Mouse (Mus musculus): ENCODE measurements around the gene Nfix.

Nfix gene

DNA sequence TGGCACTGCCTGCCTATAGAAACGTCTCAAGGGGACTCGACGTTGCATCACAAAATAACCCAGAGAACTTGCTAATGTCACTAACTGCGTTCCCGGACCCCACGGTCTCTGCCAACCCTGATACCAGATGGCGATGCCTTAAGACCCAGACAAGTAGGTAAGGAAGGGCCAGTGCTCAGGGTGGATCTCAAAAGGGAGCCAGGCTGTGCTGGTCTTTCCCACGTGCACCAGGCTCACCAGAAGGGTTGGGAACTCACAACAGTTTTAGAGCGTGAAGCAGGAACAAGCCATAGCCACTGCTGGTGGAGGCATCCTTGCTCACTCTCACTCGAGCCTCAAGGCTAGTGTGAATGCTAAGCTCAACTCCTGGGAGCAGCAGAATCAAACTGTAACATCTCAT lies 32.9 kb downstream of the Nfix start:
- no peak for DNase-seq (ENCODE audit: low read depth, low spot score)

DNA sequence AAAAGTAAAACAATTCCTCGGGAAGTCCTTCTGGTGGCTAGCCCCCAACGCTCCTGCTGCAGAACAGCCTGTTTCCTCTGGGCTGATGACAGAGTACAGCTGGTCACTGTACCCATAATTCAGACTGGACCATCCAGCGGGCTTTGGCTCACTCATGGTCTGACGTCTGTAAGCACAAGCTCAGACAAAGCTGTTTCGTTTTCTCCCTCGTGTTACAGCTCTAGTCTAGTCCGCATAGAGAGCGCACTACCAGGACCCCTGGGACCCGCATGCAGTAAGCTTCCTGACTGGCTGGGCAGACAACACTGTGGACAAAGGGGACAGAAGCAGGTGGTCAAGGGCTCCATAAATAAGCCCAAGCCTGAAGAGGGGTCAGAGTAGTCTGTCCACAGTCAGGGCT lies 33.7 kb downstream of the Nfix start:
- DNase-seq (ENCODE audit: low read depth, low spot score): no peak

DNA sequence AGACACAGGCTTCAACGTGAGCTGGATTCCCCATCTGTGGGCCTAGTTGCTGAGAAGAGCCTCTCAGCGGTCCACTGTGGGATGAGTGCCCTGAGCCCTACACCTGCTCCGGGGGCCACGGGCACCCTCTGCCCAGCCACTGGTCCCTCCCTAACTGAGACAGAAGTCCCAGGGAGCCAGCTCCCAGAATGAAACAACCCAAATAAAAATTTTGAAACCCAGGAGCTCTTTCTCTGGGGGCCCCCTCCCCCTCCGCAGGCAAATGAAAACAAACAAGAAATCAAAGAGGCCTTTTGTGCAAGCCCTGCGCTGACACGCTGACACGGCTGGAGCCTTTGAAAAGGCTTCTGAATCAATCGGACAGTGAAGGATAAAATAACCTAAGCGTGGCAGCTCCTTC lies 34.5 kb downstream of the Nfix start:
- no peak for DNase-seq (ENCODE audit: low read depth, low spot score)

DNA sequence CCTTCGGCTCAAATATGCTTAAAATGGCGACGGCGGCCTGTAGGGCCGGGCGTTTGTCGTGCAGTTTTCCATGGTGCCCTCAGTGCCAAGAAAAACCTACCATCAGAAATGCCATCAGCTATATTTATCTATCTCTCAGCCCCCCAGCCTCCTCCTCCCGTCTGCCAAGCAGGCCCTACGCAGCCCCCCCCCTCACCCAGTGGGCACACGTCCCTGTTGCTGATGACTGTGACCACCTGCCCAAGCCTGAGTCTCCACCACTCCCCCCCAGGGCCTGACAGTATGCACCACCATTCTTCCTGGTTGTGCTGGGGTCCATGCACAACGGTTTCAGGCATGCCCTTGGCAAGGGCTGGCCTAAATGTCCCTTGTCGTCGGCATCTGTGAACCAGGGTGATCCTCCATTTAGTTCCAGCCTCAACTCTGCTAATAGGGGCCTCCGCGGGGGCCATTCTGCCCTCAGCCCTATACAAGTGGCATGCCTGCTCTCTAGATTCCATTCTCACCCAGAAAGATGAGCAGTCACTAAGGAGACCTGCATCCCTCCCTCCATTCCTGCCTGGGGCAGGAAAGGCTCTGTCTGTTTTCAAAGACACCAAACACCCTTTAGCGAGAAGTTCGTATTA lies 35.2 kb downstream of the Nfix start:
- DNase-seq (ENCODE audit: low read depth, low spot score): no peak

DNA sequence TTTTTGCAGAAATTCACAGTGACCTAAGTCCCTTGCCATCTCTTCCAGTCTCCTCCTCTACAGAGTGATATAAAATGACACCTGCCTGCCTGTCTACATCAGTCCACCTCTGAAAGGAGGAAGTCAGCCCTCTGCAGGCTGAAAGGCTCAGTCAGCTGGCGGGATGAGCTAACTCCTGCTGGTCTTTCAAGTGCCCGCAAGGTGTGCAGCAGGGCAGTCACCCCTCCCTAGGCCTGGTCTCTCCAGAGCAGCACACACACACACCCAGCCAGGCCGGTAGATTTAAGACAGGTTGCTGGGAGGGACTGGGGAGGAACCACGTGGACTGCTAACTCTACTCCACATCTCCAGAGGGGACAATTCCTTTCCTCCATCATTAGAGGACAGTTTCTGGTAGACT lies 36.0 kb downstream of the Nfix start:
- no peak for DNase-seq (ENCODE audit: low read depth, low spot score)

DNA sequence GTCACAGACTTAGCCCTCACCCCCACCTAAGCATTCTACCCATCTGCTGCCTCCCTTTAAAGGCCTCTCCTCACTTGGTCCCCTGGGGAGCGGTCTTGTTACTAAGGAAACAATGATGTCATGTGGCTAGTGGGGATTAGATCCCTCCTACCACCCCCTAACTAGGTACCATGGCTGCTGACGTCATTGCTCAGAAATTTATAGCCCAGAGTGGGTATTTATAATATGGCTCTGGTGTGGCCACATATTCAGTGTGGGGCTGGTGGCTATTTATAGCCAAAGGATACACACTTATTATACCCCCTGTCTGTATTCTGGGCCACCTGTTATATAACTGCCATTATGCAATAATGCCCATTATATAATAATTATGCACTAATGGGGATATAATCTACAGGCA lies 39.2 kb downstream of the Nfix start:
- no peak for DNase-seq (ENCODE audit: low read depth, low spot score)

DNA sequence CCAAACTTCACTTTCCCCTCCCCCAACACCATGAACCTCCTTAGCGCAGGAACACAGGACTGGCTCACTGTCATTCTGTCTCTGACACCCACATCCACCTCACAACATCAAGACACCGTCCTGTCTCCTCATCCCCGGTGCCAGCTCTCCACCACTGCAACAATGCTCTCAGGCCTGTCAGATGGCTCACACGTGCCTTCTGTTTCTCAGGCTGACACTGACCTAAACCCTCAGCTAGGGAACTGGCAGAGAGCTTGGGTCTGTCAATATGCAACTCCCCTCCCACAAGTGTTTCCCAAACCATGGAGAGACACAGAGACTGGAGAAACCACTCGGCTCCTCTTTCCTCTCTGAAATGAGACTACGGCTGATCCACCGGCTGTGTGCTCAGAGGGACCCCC lies 39.7 kb downstream of the Nfix start:
- no peak for DNase-seq (ENCODE audit: low read depth, low spot score)

DNA sequence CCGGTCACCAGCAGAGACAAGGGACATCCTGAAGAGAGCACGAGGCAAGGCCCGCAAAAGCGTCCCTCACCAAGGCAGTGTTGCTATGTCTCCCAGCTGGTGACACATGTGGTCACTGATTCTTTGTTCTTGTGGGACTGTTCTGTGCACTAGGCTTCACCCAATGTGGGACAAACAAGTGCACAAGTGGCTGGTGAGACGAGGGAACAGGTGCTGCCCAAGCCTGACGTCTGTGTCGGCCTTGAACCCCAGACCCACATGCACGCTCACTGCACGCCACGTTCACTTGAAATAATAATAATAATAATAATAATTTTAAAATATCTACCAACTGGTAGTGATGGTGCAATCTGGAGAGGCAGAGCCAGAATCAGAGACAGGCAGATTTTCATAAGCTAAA lies 40.4 kb downstream of the Nfix start:
- DNase-seq (ENCODE audit: low read depth, low spot score): no peak

DNA sequence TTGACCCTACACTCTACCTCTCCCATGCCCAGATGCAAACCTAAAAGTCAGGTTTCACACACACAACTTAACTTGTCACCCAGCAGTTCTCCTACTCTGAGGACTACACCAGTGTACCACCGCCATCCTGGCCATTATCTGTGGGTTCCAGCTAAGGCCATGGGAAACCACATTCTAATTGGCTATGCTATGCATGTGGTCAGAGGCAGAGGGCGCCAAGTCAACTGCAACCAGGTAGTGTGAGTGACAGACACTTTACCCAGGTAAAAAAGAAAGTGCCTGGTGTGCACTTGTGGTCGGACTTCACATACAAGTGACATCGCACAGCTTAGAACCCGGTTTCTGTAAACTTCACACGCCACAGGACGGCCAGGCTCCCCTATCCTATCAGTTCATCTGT lies 41.0 kb downstream of the Nfix start:
- DNase-seq (ENCODE audit: low read depth, low spot score): no peak

DNA sequence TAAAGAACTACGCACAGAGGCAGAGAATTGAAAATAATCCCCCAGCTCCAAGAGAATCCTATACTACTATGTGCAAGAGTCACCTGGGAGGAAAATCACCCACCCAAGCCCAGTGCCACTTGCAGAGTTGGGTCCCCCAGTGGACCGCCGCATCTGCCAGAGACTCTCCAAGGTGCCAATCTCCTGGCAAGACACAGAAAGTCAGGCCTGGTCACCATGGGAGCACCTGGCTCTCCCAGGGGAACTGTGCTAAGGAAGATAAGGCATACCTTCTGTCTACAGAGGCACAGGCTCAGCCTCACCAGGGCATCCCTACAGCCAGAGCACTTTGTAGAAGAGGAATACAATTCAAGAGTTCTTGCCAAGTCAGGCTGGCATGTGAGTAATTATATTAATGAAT lies 41.8 kb downstream of the Nfix start:
- no peak for DNase-seq (ENCODE audit: low read depth, low spot score)

DNA sequence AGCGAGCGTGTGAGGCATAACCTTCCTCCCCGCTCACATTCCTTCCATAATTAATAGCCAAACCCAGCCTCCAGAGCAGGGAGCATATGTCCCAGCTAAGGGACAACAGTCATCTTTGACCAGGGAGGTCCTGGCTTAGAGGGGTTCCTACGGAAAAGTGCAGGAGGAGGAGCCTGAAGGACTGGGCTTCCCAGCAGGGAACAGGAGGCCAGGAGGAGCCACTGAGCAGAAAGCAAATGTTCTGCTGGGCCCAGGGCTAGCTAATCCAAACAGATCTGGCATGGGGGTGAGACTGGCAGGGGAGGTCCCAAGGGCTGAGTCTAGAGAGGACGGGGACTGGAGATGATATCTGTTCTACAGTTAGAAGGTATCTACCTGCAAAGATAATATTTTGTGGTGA lies 42.6 kb downstream of the Nfix start:
- DNase-seq (ENCODE audit: low read depth, low spot score): no peak

DNA sequence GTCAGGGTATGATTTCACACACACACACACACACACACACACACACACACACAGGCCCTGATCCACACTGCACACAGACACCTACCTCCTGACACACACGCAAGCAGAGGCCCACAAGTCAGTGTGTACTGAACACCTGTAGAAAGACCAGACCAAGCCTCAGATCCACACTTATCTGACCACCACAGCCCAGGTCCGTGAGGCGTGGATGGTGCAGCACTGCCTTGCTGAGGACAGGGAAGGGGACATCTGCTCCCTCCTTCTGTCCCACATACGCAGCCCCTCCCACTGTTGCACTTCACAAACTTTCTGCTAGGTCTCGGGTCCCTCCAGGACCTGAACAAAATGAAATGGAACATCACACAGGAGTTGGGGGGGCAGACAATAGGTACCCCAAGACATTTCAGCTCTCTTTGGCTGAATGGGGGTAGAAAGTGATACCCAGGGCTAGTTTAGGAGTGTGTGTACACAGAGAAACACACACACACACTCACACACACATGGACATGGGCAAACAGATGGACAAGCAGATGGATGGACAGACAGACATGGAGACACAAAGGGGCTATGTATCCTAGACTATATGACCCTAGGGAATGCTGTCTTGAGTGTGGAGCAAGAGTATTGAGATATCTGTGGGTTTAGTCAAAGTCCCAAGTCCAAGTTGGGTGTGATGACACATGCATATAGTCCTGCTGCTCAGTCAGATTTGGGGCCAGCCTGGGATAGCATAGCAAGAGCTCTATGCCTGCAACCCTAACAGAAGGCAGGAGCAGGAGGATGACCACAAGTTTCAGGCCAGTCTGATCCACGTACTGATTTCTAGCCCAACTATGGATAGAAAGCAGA lies 47.2 kb downstream of the Nfix start:
- DNase-seq (ENCODE audit: low read depth, low spot score): no peak

DNA sequence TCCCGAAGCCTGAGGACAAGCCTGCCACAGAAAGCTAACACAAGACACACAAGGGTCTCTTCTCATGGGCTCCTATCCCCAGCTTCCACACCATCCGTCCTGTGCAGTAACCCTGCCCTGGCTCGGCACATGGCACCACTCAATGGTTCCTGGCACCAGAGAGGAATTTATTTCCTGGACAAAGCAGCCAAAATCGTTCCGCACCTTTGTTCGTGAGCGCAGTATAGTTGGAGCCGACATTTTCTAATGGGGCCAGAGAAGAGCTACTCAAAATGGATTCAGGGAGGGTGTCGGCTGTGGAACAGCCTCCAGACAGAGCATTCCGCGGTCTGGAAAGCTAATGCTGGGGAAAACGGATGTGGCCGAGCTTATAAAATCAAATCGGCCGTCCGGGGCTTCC lies 50.6 kb downstream of the Nfix start:
- no peak for DNase-seq (ENCODE audit: low read depth, low spot score)

DNA sequence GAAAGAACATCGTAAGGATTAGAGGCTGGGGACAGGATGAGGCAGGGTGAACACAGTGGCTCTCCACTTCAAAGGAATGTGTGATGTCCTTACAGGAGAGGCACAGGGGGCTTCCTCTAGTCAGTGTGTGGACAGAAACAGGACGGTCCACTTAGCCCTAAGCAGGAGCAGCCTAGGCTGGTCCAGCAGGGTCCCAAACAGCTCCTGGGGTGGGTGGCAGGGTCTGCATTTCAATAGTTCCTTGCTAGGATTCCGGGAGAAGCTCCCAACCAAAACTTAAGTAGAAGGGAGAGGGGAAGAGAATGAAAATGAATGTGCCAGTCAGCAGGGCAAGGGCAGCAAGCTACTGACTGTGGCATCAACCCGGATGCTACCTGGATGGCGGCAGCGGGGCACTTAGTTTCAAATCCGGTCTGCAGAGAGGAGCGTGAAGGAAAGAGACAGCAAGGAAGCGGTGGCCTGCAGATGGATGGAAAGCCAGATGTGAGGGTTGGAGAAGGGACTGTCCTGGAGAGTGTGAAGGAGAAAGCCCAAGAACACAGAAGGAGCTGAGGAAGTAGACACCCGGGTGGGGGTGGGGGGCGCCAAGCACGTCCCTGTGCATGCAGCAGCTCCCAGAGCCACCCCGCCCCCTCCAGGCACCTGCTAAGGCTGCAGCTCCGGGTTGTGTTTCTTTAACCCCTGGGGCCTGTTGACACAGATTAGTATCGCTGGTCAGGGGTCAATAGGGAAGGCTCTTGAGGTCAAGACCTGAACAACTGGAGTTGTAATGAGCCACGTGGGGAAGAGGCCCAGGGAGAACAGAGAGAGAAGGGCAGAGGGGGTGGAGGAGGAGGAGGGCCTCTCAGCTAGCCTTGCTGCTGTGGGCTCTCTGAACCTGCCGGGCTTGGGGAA lies 54.9 kb downstream of the Nfix start:
- no peak for DNase-seq (ENCODE audit: low read depth, low spot score)

DNA sequence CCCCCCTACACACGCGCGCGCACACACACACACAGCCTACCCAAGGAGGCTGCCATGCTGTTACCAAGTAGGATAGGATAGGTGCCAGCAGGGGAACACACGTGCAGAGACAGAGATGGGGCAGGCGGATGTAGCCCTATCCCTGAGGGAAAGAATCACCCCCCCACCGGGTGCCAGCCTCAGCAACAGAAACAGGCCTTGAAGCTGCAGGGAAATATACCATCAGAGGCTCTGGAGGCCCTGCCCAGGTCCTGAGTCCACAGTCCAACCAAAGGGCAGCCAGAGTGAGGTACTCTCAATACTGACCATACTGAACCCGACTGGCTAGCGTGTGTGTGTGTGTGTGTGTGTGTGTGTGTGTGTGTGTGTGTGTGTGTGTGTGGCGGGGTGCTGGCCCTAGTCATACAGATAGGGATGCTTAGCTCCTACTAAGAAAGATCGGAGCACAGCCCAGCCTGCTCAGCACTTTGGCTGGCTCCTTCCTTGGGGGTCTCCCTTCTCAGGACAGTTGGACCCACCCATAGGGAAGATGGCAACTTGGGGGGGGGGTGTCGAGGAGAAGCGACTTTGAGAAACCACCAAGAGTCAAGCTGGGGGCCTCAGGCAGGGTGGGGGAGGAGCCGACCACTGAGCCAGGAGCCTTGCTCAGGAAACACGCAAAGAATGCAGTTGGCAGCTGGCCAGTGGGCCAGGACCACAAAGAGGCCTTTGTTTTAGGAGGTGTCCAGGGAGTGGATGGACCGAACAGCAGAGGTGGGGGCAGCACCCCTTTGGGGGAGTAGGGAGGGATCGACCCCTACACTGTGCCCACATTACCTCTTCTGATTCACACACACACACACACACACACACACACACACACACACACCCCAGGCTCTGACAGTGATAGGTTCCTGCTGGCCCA lies 56.4 kb downstream of the Nfix start:
- no peak for DNase-seq (ENCODE audit: low read depth, low spot score)

DNA sequence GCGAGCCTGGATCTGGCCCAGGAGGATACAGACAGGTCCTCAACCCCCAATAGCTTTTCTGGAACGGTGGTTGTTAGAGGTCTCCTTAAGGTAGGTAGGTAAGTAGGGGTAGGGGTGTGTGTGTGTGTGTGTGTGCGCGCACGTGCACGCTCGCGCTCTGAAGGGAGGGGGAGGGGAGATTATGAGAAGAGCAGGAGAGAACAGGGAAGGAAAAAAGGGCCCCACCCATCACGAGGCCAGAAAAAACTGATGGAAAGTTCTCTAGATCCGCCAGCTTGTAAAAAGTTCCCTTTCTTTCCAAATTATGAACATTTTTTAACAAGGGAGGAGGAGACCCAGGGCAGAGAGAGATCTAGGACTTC lies 57.1 kb downstream of the Nfix start:
- DNase-seq (ENCODE audit: low read depth, low spot score): no peak

DNA sequence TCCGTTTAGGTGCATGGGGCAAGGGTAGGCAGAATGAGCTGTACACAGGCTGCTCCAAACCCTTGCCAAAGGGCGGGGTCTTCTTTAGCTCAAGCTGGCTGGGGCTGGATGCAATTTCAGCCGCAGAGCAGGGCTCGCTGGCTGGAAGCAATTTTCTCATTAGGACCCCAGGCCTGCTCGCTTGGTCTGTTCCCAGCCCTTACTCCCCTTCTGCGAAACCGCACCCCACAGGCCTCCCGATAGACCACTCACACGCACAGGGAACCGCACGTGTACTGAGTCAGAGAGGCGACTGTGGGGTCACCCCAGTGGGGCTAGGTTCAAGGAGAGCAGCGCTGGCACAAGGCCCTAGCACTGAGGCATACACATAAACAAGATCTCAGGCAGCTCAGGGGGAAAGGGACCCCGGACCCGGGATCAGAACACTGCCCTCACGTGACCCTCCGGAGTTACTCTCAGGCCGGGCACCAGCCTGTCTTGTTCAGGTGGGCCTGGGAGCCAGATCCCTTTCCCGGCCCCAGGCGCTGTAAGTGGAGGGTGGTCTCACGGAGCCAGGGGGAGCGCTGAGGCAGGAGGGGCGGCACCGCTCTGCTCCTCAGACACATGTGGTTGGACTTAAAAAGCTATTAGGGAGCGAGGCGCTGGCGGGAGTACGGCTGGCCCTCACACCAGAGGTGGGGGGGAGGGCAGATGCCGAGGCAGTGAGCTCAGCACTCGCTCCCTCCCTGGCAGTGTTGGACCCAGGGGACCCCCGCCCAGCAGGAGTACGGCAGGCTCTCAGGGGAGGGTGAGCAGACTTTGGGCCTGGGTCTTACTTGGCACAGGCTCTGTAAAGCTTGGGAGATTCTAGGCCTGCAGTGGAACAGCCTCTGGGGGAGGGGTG lies 57.7 kb downstream of the Nfix start:
- DNase-seq (ENCODE audit: low read depth, low spot score): no peak

DNA sequence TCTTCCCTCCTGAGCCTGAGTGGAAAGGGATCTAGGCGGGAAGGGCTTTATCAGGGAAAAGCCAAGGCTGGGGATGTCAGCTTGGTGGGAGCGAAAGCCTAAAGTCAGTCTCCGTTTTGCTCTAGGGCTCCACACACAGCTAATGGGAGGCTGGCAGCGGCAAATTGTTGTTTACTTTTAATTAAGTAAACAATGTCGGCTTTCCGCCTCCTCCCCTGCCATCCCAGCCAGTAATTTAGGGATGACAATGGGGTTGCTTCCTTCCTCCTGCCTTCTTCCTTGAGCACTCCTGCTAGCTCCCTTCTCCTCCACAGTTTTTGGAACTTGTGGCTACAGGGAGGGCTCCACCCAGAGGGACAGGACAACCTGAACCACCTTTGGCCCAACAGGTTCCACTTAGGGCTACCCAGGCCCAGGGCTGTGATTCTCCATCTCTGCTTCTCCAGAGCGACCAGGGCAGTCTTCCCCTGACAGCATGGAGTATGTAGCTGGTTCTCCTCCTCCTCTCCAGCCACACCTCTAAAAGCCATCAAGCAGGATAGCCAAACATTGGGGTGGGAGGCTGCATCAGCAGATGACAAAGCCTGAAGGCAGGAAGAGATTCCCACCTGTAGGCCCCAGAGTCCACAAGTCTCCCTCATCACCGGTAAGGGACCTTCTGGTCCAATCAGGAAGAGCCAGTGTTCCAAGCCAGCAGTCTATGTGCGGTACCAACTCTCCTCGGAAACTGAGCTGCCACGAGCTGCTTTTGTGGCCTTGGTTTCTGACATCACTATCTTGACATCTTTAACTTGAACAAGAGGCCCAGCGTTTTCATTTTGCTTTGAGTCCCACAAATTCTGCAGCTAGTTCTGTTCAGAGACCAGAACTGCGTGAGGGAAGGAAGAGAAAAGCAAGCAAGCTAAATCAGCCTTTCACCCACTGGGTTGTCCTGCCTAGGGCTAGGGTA lies 59.0 kb downstream of the Nfix start:
- no peak for DNase-seq (ENCODE audit: low read depth, low spot score)

DNA sequence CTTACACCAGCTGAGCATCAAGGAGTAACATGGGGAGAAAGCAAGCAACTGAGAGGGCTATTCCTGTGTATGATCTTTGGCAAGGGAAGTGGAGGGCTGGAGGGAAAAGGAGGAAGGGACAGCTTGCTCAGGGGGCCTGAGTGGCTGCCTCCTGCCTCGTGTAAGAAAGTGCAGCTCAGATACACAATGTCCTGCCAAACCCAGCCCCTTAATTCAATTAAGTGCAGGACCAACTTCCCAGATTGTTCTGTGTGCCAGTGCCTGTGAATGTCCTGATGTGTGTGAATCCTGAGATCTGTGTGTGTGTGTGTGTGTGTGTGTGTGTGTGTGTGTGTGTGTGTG lies 60.8 kb downstream of the Nfix start:
- DNase-seq (ENCODE audit: low read depth, low spot score): no peak

Measured in retina, adult 2 months (tissue).